Mouse (Mus musculus) MEL (cell line): ENCODE data around the gene Gm3952. TPM values are rescaled to one million over a fixed set of nuclear protein-coding genes. Genes with fewer than 3 reads are reported as not detected.

ENCODE experiments used
- DNase-seq: peaks from one replicate; pipeline ENCODE4 v3.0.0; 2011; ENCODE audit warnings: low read depth, low spot score
- H3K27ac ChIP-seq: 2 replicates; pipeline ENCODE4 v1.5.1; 2012; ENCODE audit warnings: low read depth, mild to moderate bottlenecking, control low read depth, low read length, moderate library complexity; ENCODE audit not compliant: control insufficient read depth
- H3K27me3 ChIP-seq, 2 experiments: fragments of 150-350 bp in 1 of 2; sonication (generic) in 1 of 2; 2 replicates each; pipeline ENCODE4 v1.6.1; 2012; ENCODE audit warnings: low read length in 2 of 2, mild to moderate bottlenecking in 2 of 2, improper control_type of control experiment in 1 of 2, moderate library complexity in 1 of 2; ENCODE audit not compliant: insufficient read depth in 2 of 2, control insufficient read depth in 1 of 2
- H3K36me3 ChIP-seq, 2 experiments: 2 replicates each; pipeline ENCODE4 v1.6.1; 2012 to 2014; ENCODE audit warnings: low read length in 2 of 2, improper control_type of control experiment in 1 of 2, inconsistent platforms in 1 of 2, mild to moderate bottlenecking in 1 of 2; ENCODE audit not compliant: insufficient read depth in 2 of 2, control insufficient read depth in 1 of 2
- H3K4me1 ChIP-seq, 2 experiments: fragments of 150-350 bp in 1 of 2; sonication (generic) in 1 of 2; 2 replicates each; pipeline ENCODE4 v1.6.1; 2012; ENCODE audit warnings: low read length in 2 of 2, improper control_type of control experiment in 1 of 2, mild to moderate bottlenecking in 1 of 2; ENCODE audit not compliant: insufficient read depth in 2 of 2, control insufficient read depth in 1 of 2
- H3K4me3 ChIP-seq, 2 experiments: fragments of 150-350 bp in 1 of 2; sonication (generic) in 1 of 2; 2 replicates each; pipeline ENCODE4 v1.5.1; 2012; ENCODE audit warnings: low read depth in 2 of 2, low read length in 2 of 2, mild to moderate bottlenecking in 2 of 2, moderate library complexity in 2 of 2, control low read depth in 1 of 2, improper control_type of control experiment in 1 of 2; ENCODE audit not compliant: control insufficient read depth in 1 of 2, insufficient read depth in 1 of 2
- H3K79me2 ChIP-seq: 2 replicates; pipeline ENCODE4 v1.6.1; 2012; ENCODE audit warnings: mild to moderate bottlenecking, low read length, moderate library complexity; ENCODE audit not compliant: control insufficient read depth, poor library complexity, insufficient read depth
- H3K9ac ChIP-seq: 2 replicates; pipeline ENCODE4 v1.6.1; 2012; ENCODE audit warnings: low read depth, mild to moderate bottlenecking, control low read depth, low read length, moderate library complexity; ENCODE audit not compliant: control insufficient read depth, poor library complexity, severe bottlenecking
- H3K9me3 ChIP-seq: fragments of 150-350 bp; sonication (generic); replicated peaks from 2 replicates; pipeline ENCODE4 v1.6.1; 2012; ENCODE audit warnings: mild to moderate bottlenecking, low read length, improper control_type of control experiment, moderate library complexity; ENCODE audit not compliant: insufficient read depth
- BHLHE40 ChIP-seq: IDR thresholded peaks from 2 replicates; pipeline ENCODE4 v1.6.1; 2012; ENCODE audit warnings: low read depth, mild to moderate bottlenecking, inconsistent platforms, low read length, improper control_type of control experiment, borderline replicate concordance
- CHD1 ChIP-seq: IDR thresholded peaks from 2 replicates; pipeline ENCODE4 v1.6.1; 2012; ENCODE audit warnings: low read depth, mild to moderate bottlenecking, inconsistent platforms, low read length, improper control_type of control experiment
- CHD2 ChIP-seq: IDR thresholded peaks from 2 replicates; pipeline ENCODE4 v1.6.1; 2011; ENCODE audit warnings: low read length, improper control_type of control experiment
- CTCF ChIP-seq, 3 experiments: IDR thresholded peaks in 2 of 3; conservative IDR thresholded peaks in 1 of 3; 2 replicates each; pipeline ENCODE4 v1.5.1; 2011 to 2012; ENCODE audit warnings: low read length in 3 of 3, low read depth in 2 of 3, mild to moderate bottlenecking in 2 of 3, improper control_type of control experiment in 1 of 3, inconsistent platforms in 1 of 3, mixed read lengths in 1 of 3, moderate library complexity in 1 of 3; ENCODE audit not compliant: control insufficient read depth in 1 of 3, insufficient read depth in 1 of 3, poor library complexity in 1 of 3, severe bottlenecking in 1 of 3
- E2F4 ChIP-seq: IDR thresholded peaks from 2 replicates; pipeline ENCODE4 v1.6.1; 2011; ENCODE audit warnings: low read depth, low read length, improper control_type of control experiment, borderline replicate concordance
- ELF1 ChIP-seq: IDR thresholded peaks from 2 replicates; pipeline ENCODE4 v1.6.1; 2014; ENCODE audit warnings: low read depth, mild to moderate bottlenecking, inconsistent platforms, low read length, improper control_type of control experiment, moderate library complexity
- EP300 ChIP-seq, 2 experiments: IDR thresholded peaks; 2 replicates each; pipeline ENCODE4 v1.6.1; 2011; ENCODE audit warnings: improper control_type of control experiment in 2 of 2, low read length in 2 of 2, low read depth in 1 of 2, mild to moderate bottlenecking in 1 of 2
- ETS1 ChIP-seq: IDR thresholded peaks from 2 replicates; pipeline ENCODE4 v1.6.1; 2012; ENCODE audit warnings: low read depth, mild to moderate bottlenecking, inconsistent platforms, low read length, improper control_type of control experiment, moderate library complexity
- GABPA ChIP-seq: IDR thresholded peaks from 2 replicates; pipeline ENCODE4 v1.6.1; 2012; ENCODE audit warnings: low read depth, mild to moderate bottlenecking, inconsistent platforms, low read length, improper control_type of control experiment, moderate library complexity
- GATA1 ChIP-seq: IDR thresholded peaks from 2 replicates; pipeline ENCODE4 v1.6.1; 2011; ENCODE audit warnings: low read depth, low read length, improper control_type of control experiment
- HCFC1 ChIP-seq: IDR thresholded peaks from 2 replicates; pipeline ENCODE4 v1.6.1; 2012; ENCODE audit warnings: low read depth, mild to moderate bottlenecking, inconsistent platforms, low read length, improper control_type of control experiment, moderate library complexity
- JUND ChIP-seq: IDR thresholded peaks from 2 replicates; pipeline ENCODE4 v1.6.1; 2011; ENCODE audit warnings: low read depth, mild to moderate bottlenecking, improper control_type of control experiment, low read length
- KAT2A ChIP-seq: conservative IDR thresholded peaks from 2 replicates; pipeline ENCODE4 v1.6.1; 2012; ENCODE audit warnings: low read depth, low read length, improper control_type of control experiment, inconsistent platforms
- MAFK ChIP-seq: IDR thresholded peaks from 2 replicates; pipeline ENCODE4 v1.6.1; 2011; ENCODE audit warnings: low read depth, mild to moderate bottlenecking, low read length, improper control_type of control experiment, borderline replicate concordance
- MAX ChIP-seq: IDR thresholded peaks from 2 replicates; pipeline ENCODE4 v1.6.1; 2011; ENCODE audit warnings: low read length, improper control_type of control experiment
- MAZ ChIP-seq: IDR thresholded peaks from 2 replicates; pipeline ENCODE4 v1.6.1; 2012; ENCODE audit warnings: low read depth, mild to moderate bottlenecking, inconsistent platforms, low read length, improper control_type of control experiment
- MEF2A ChIP-seq: IDR thresholded peaks from 2 replicates; pipeline ENCODE4 v1.6.1; 2014; ENCODE audit warnings: low read depth, mild to moderate bottlenecking, inconsistent platforms, low read length, improper control_type of control experiment; ENCODE audit not compliant: poor library complexity, insufficient replicate concordance, severe bottlenecking; ENCODE audit errors: extremely low read depth
- MXI1 ChIP-seq: IDR thresholded peaks from 2 replicates; pipeline ENCODE4 v1.6.1; 2011; ENCODE audit warnings: mild to moderate bottlenecking, low read depth, low read length, improper control_type of control experiment
- MYB ChIP-seq: IDR thresholded peaks from 2 replicates; pipeline ENCODE4 v1.6.1; 2011; ENCODE audit warnings: mild to moderate bottlenecking, low read depth, low read length, improper control_type of control experiment
- MYC ChIP-seq: IDR thresholded peaks from 2 replicates; pipeline ENCODE4 v1.6.1; 2011; ENCODE audit warnings: low read depth, mild to moderate bottlenecking, low read length, improper control_type of control experiment, moderate library complexity
- NELFE ChIP-seq: IDR thresholded peaks from 2 replicates; pipeline ENCODE4 v1.6.1; 2011; ENCODE audit warnings: low read depth, low read length, improper control_type of control experiment
- NRF1 ChIP-seq: IDR thresholded peaks from 2 replicates; pipeline ENCODE4 v1.6.1; 2014; ENCODE audit warnings: low read depth, mild to moderate bottlenecking, inconsistent platforms, low read length, improper control_type of control experiment, moderate library complexity; ENCODE audit not compliant: poor library complexity, insufficient read depth, severe bottlenecking
- POLR2A ChIP-seq, 2 experiments: IDR thresholded peaks; 2 replicates each; pipeline ENCODE4 v1.6.1; 2011 to 2012; ENCODE audit warnings: low read length in 2 of 2, mild to moderate bottlenecking in 2 of 2, control low read depth in 1 of 2, improper control_type of control experiment in 1 of 2, low read depth in 1 of 2, moderate library complexity in 1 of 2; ENCODE audit not compliant: control insufficient read depth in 1 of 2, insufficient read depth in 1 of 2, poor library complexity in 1 of 2
- RAD21 ChIP-seq: IDR thresholded peaks from 2 replicates; pipeline ENCODE4 v1.6.1; 2011; ENCODE audit warnings: mild to moderate bottlenecking, low read depth, low read length, improper control_type of control experiment
- RCOR1 ChIP-seq: IDR thresholded peaks from 2 replicates; pipeline ENCODE4 v1.6.1; 2012; ENCODE audit warnings: low read depth, mild to moderate bottlenecking, inconsistent platforms, low read length, improper control_type of control experiment
- SIN3A ChIP-seq: IDR thresholded peaks from 2 replicates; pipeline ENCODE4 v1.6.1; 2012; ENCODE audit warnings: low read length, improper control_type of control experiment, inconsistent platforms
- SMC3 ChIP-seq: IDR thresholded peaks from 2 replicates; pipeline ENCODE4 v1.6.1; 2011; ENCODE audit warnings: low read depth, low read length, improper control_type of control experiment
- TAL1 ChIP-seq: IDR thresholded peaks from 2 replicates; pipeline ENCODE4 v1.6.1; 2012; ENCODE audit warnings: mild to moderate bottlenecking, inconsistent platforms, low read length, moderate library complexity, mixed read lengths
- TBP ChIP-seq: IDR thresholded peaks from 2 replicates; pipeline ENCODE4 v1.8.0; 2011; ENCODE audit warnings: low read depth, low read length, improper control_type of control experiment
- TCF12 ChIP-seq: IDR thresholded peaks from 2 replicates; pipeline ENCODE4 v1.6.1; 2014; ENCODE audit warnings: low read depth, mild to moderate bottlenecking, inconsistent platforms, low read length, improper control_type of control experiment, moderate library complexity
- UBTF ChIP-seq: IDR thresholded peaks from 2 replicates; pipeline ENCODE4 v1.6.1; 2012; ENCODE audit warnings: low read depth, mild to moderate bottlenecking, inconsistent platforms, low read length, improper control_type of control experiment, moderate library complexity, borderline replicate concordance; ENCODE audit not compliant: insufficient read depth
- USF1 ChIP-seq: IDR thresholded peaks from 2 replicates; pipeline ENCODE4 v1.6.1; 2014; ENCODE audit warnings: low read depth, mild to moderate bottlenecking, inconsistent platforms, low read length, improper control_type of control experiment, moderate library complexity
- USF2 ChIP-seq, 2 experiments: IDR thresholded peaks; 2 replicates each; pipeline ENCODE4 v1.6.1; 2011 to 2012; ENCODE audit warnings: improper control_type of control experiment in 2 of 2, low read length in 2 of 2, borderline replicate concordance in 1 of 2, inconsistent platforms in 1 of 2, low read depth in 1 of 2, mild to moderate bottlenecking in 1 of 2; ENCODE audit not compliant: insufficient read depth in 1 of 2
- ZC3H11A ChIP-seq: IDR thresholded peaks from 2 replicates; pipeline ENCODE4 v1.6.1; 2012; ENCODE audit warnings: low read depth, mild to moderate bottlenecking, inconsistent platforms, low read length, improper control_type of control experiment
- ZKSCAN1 ChIP-seq: IDR thresholded peaks from 2 replicates; pipeline ENCODE4 v1.6.1; 2012; ENCODE audit warnings: low read depth, mild to moderate bottlenecking, inconsistent platforms, low read length, improper control_type of control experiment, moderate library complexity
- ZMIZ1 ChIP-seq: IDR thresholded peaks from 2 replicates; pipeline ENCODE4 v1.6.1; 2012; ENCODE audit warnings: low read depth, mild to moderate bottlenecking, inconsistent platforms, low read length, improper control_type of control experiment, moderate library complexity
- ZNF384 ChIP-seq: IDR thresholded peaks from 2 replicates; pipeline ENCODE4 v1.6.1; 2012; ENCODE audit warnings: low read depth, mild to moderate bottlenecking, inconsistent platforms, low read length, improper control_type of control experiment
- polyA plus RNA-seq, 2 experiments: library from polyadenylated mRNA; stranded (reverse) in 1 of 2; unstranded in 1 of 2; fragments of >175 nt in 1 of 2; fragments of >200 nt in 1 of 2; gene quantifications; 2 replicates each; pipeline versions ENCODE4 v1.2.1 to v1.2.4; 2012; ENCODE audit warnings: low replicate concordance in 2 of 2, low read depth in 1 of 2; ENCODE audit not compliant: insufficient read length in 2 of 2, insufficient read depth in 1 of 2, missing spikeins in 1 of 2
- total RNA-seq: library from RNA; depleted of rRNA; stranded (reverse); fragments of 300-350 nt; gene quantifications from 2 replicates; pipeline ENCODE4 v1.2.3, GENCODE M21; 2012

Gene Gm3952
- total and polyA plus RNA-seq, 3 experiments: not detected

DNA sequence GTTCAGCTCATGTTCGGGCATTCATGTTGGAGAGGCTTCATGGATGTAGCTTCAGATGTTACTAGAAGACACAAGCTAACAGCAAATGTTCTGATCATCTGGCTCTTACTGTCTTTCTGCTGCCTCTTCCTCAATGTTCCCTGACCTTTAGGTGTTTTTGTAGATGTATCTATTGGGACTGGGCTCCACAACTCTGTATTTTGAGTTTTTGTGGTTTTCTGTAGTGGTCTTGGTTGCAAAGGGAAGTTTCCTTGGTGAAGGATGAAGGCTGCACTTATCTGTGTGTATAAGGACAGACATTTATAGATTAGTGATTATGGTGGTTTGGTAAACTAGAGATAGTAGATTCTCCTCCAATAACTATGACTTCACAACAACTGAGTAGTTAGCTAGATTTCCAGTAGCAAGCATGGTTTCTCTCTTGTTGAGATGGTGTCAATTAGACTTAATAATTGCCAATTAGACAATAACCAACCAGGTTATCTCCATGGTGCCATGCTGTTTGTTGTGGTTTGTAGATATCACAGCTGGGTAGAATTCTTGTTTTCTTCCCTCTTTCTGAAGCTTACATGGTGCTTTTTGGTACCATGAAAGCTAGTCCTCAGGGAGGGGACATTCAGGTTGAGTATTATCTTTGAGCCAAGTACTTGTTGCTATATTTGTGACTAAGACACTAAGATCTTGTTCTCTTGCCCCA, 101.6 kb downstream of the Gm3952 start:
- Histone ChIP-seq H3K4me1 (peaks cover 21 to 32% of the 10 kb centered on the region in 2 experiments), H3K9ac (no peak overlapping the region), H3K79me2 (peaks cover 62% of the 10 kb centered on the region), H3K9me3 (no peaks in the 10 kb centered on the region), H3K27me3 (no peaks in the 10 kb centered on the region), H3K4me3 (no peak overlapping the region), H3K36me3 (peaks cover 0 to 67% of the 10 kb centered on the region in 2 experiments; a peak in 2 of 4 replicates), H3K27ac (peak overlapping the region; percentile 46)
- DNase-seq: peak; percentile 54
- TF ChIP-seq SMC3: no peak
- no peak for TF ChIP-seq CHD1
- no peak for TF ChIP-seq NRF1
- TF ChIP-seq CTCF (IDR thresholded peaks at IDR 0.05 in 2 of 3, conservative IDR thresholded peaks at IDR 0.05 in 1 of 3; ENCODE audit: control insufficient read depth in 1 of 3, insufficient read depth in 1 of 3, low read depth in 2 of 3, low read length in 3 of 3, poor library complexity in 1 of 3, severe bottlenecking in 1 of 3): no peak
- no peak for TF ChIP-seq MYC
- no peak for TF ChIP-seq RAD21
- no peak for TF ChIP-seq ZC3H11A
- TF ChIP-seq MEF2A: no peak
- TF ChIP-seq ZMIZ1: no peak
- TF ChIP-seq MYB: no peak
- TF ChIP-seq KAT2A: no peak
- TF ChIP-seq USF1: no peak
- TF ChIP-seq UBTF: no peak
- TF ChIP-seq SIN3A: 0 out of 2 replicates have a peak, but pooled peaks have one; percentile 37
- no peak for TF ChIP-seq MXI1
- no peak for TF ChIP-seq USF2 (IDR thresholded peaks at IDR 0.05; ENCODE audit: borderline replicate concordance in 1 of 2, insufficient read depth in 1 of 2, low read depth in 1 of 2, low read length in 2 of 2)
- TF ChIP-seq TBP: no peak
- peak; percentile 85 for TF ChIP-seq GATA1
- no peak for TF ChIP-seq BHLHE40
- no peak for TF ChIP-seq MAZ
- peak; percentile 64 for TF ChIP-seq TCF12
- no peak for TF ChIP-seq GABPA
- TF ChIP-seq ELF1: no peak
- no peak for TF ChIP-seq CHD2
- TF ChIP-seq MAFK: no peak
- TF ChIP-seq ETS1: peak; percentile 61; the same call in 1 of the 2 replicates
- TF ChIP-seq EP300 (IDR thresholded peaks at IDR 0.05; ENCODE audit: low read depth in 1 of 2, low read length in 2 of 2): peak; percentile 41 to 66; a peak in 2 of 4 replicates
- no peak for TF ChIP-seq NELFE
- TF ChIP-seq TAL1: peak; percentile 58
- no peak for TF ChIP-seq HCFC1
- no peak for TF ChIP-seq MAX
- no peak for TF ChIP-seq POLR2A (IDR thresholded peaks at IDR 0.05; ENCODE audit: control insufficient read depth in 1 of 2, insufficient read depth in 1 of 2, low read depth in 1 of 2, low read length in 2 of 2, poor library complexity in 1 of 2)
- TF ChIP-seq JUND: no peak
- TF ChIP-seq RCOR1: peak; percentile 44; the same call in 1 of the 2 replicates
- TF ChIP-seq ZKSCAN1: no peak
- TF ChIP-seq E2F4: no peak
- TF ChIP-seq ZNF384: no peak
